9 mouse cellular contexts compared by ENCODE assay signal in genomic region chr4:49626973-49627372, GRCm38 (mm10). TPM values are rescaled to one million over a fixed set of nuclear protein-coding genes. Genes with fewer than 3 reads are reported as not detected.
DNase-seq lines count a peak whose midpoint lies in the region; ATAC-seq and TF ChIP-seq lines count a peak whose summit lies in the region.
"Had no signal": no experiment of that assay in that cellular context is flagged by ENCODE, and none has a peak within 500 bp of the region (broad histone marks: within the 10 kb centered on the region; RNA-seq: fewer than 3 reads in every experiment).

No protein-coding gene starts in this region.

- H3K79me2 ChIP-seq in heart, adult 2 months (replicated peaks; ENCODE audit: control insufficient read depth, insufficient read depth, low read length) = no peaks in the 10 kb centered on the region

- TF ChIP-seq EP300 in heart, adult 2 months (IDR thresholded peaks at IDR 0.05; ENCODE audit: insufficient read depth, low read depth, low read length) = peak; percentile 72; the same call in 1 of the 2 replicates

- intact Hi-C loops in heart, adult 2 months (cut with DNase I) = loop anchor here (1.0 to 10.0 kb wide), 2 partner anchors 60 to 852 kb away; no protein-coding TSS in a partner anchor
- intact Hi-C loops in heart, postnatal 10 days (cut with DNase I) = loop anchor here (1.0 kb wide), 2 partner anchors 28 to 60 kb away; no protein-coding TSS in a partner anchor

- H3K4me1 ChIP-seq in heart, adult 2 months (ENCODE audit: control insufficient read depth, insufficient read depth, low read length) = peaks cover 1% of the 10 kb centered on the region
- peaks cover 4% of the 10 kb centered on the region for H3K4me1 ChIP-seq in heart, embryonic 12.5 days (replicated peaks)
- H3K4me1 ChIP-seq: neural tube, embryonic 12.5 days had no signal

- WGBS in heart, adult 2 months = 0% methylated on average over 3 of the region's 3 CpGs
- 3% methylated on average over 3 of the region's 3 CpGs for whole genome bisulfite sequencing in heart, embryonic 12.5 days

- no peaks in the 10 kb centered on the region for H3K9me3 ChIP-seq in heart, embryonic 12.5 days (replicated peaks)
- H3K9me3 ChIP-seq: neural tube, embryonic 12.5 days had no signal

- no peaks in the 10 kb centered on the region for H3K36me3 ChIP-seq in heart, adult 2 months (ENCODE audit: control insufficient read depth, insufficient read depth, low read length)
- H3K36me3 ChIP-seq in heart, embryonic 12.5 days = no peaks in the 10 kb centered on the region
- no peaks in the 10 kb centered on the region for H3K36me3 ChIP-seq in splenic B cell, adult 2 months (ENCODE audit: control insufficient read depth, insufficient read depth, low read length, poor library complexity, severe bottlenecking)
- H3K36me3 ChIP-seq: neural tube, embryonic 12.5 days had no signal

- no peak overlapping the region for H3K9ac ChIP-seq in heart, adult 2 months (ENCODE audit: low read depth, low read length)
- H3K9ac ChIP-seq in heart, embryonic 12.5 days = no peak overlapping the region
- H3K9ac ChIP-seq: neural tube, embryonic 12.5 days had no signal

- H3K4me3 ChIP-seq in heart, adult 2 months = no peak overlapping the region
- H3K4me3 ChIP-seq in heart, embryonic 12.5 days = no peak overlapping the region
- H3K4me3 ChIP-seq: neural tube, embryonic 12.5 days had no signal

- no peak overlapping the region for H3K4me2 ChIP-seq in heart, embryonic 12.5 days
- H3K4me2 ChIP-seq: neural tube, embryonic 12.5 days had no signal

- TF ChIP-seq POLR2A in heart, adult 2 months (IDR thresholded peaks at IDR 0.05; ENCODE audit: insufficient read depth, low read depth, low read length) = no peak

- peak; percentile 64 to 74 for DNase-seq in heart, adult 2 months
- peak; percentile 72 to 74 for DNase-seq in adrenal gland, adult 18-20 months (ENCODE audit: low spot score in 2 of 2)
- peak; percentile 86 for DNase-seq in embryo, embryonic 10.5 days (ENCODE audit: low spot score)
- peak; percentile 81 to 87 for DNase-seq in heart, postnatal 10 days
- peak; percentile 78 to 82 for DNase-seq in left cerebral cortex, adult 18-20 months (ENCODE audit: low spot score in 2 of 2)
- DNase-seq in monocyte, adult 2 months (ENCODE audit: low read depth in 1 of 2, low spot score in 2 of 2) = peak; percentile 24 to 60
- DNase-seq in splenic B cell, adult 2 months (ENCODE audit: low read depth, low spot score) = peak; percentile 87

- TF ChIP-seq CTCF in heart, adult 2 months (IDR thresholded peaks at IDR 0.05) = peak; percentile 93

- no peak for ATAC-seq in heart, embryonic 12.5 days (ENCODE audit: insufficient number of reproducible peaks, low FRiP score)

- no peak overlapping the region for H3K27ac ChIP-seq in heart, adult 2 months
- H3K27ac ChIP-seq in heart, embryonic 12.5 days (ENCODE audit: poor library complexity, severe bottlenecking) = no peak overlapping the region
- H3K27ac ChIP-seq: neural tube, embryonic 12.5 days had no signal

- H3K27me3 ChIP-seq in heart, adult 2 months (ENCODE audit: control insufficient read depth, insufficient read depth, low read length) = no peaks in the 10 kb centered on the region
- no peaks in the 10 kb centered on the region for H3K27me3 ChIP-seq in heart, embryonic 12.5 days (replicated peaks)
- H3K27me3 ChIP-seq in splenic B cell, adult 2 months (ENCODE audit: control insufficient read depth, insufficient read depth, low read length, poor library complexity, severe bottlenecking) = no peaks in the 10 kb centered on the region; the same call in 1 of the 2 replicates
- H3K27me3 ChIP-seq: neural tube, embryonic 12.5 days had no signal

RNA-seq across cellular contexts. Expression of gene Rnf20, which starts 4.8 kb away (rescaled TPM):
- 10 to 100 TPM; 34.9 to 36.1 TPM for total RNA-seq in heart, adult 2 months (2021)
- polyA plus RNA-seq in heart, adult 2 months (2012; rRNA removed) = 11.8 and 19.8 TPM in 2 replicates
- polyA plus RNA-seq in heart, embryonic 12.5 days (2016; fragmentation: Nextera tagmentation; extraction: Ambion mirVana) = 29.2 and 30.2 TPM in 2 replicates
- total RNA-seq in adrenal gland, adult 18-20 months (2021) = 10 to 100 TPM; 48.2 to 51.0 TPM
- total RNA-seq in heart, postnatal 10 days (2021) = 10 to 100 TPM; 36.9 TPM
- total RNA-seq in left cerebral cortex, adult 18-20 months (2021) = 10 to 100 TPM; 65.1 to 66.2 TPM

RNA-seq across cellular contexts. Expression of gene Tmem246, which starts 29.3 kb away (rescaled TPM):
- total RNA-seq in heart, adult 2 months (2021) = 10 to 100 TPM; 53.5 to 61.8 TPM
- 77.3 and 106 TPM in 2 replicates for polyA plus RNA-seq in heart, adult 2 months (2012; rRNA removed)
- 47.5 and 48.0 TPM in 2 replicates for polyA plus RNA-seq in heart, embryonic 12.5 days (2016; fragmentation: Nextera tagmentation; extraction: Ambion mirVana)
- total RNA-seq in adrenal gland, adult 18-20 months (2021) = 10 to 100 TPM; 12.0 to 20.9 TPM
- 10 to 100 TPM; 42.0 to 47.4 TPM for total RNA-seq in heart, postnatal 10 days (2021)
- 10 to 100 TPM; 72.3 to 77.3 TPM for total RNA-seq in left cerebral cortex, adult 18-20 months (2021)

RNA-seq across cellular contexts. Expression of gene Ppp3r2, which starts 54.9 kb away (rescaled TPM):
- not detected for total RNA-seq in heart, adult 2 months (2021)
- not detected in 2 replicates for polyA plus RNA-seq in heart, adult 2 months (2012; rRNA removed)
- polyA plus RNA-seq in heart, embryonic 12.5 days (2016; fragmentation: Nextera tagmentation; extraction: Ambion mirVana) = 0.09 and 0.10 TPM in 2 replicates
- total RNA-seq in adrenal gland, adult 18-20 months (2021) = not detected
- total RNA-seq in heart, postnatal 10 days (2021) = not detected
- under 1 TPM; 0.23 to 0.42 TPM for total RNA-seq in left cerebral cortex, adult 18-20 months (2021)
